Comparison of ENCODE assay signal across 22 mouse cellular contexts in genomic region chr2:31211204-31211603, GRCm38 (mm10). TPM values are rescaled to one million over a fixed set of nuclear protein-coding genes. Genes with fewer than 3 reads are reported as not detected.
DNase-seq lines count a peak whose midpoint lies in the region; ATAC-seq and TF ChIP-seq lines count a peak whose summit lies in the region.
"Had no signal": no experiment of that assay in that cellular context is flagged by ENCODE, and none has a peak within 500 bp of the region (broad histone marks: within the 10 kb centered on the region; RNA-seq: fewer than 3 reads in every experiment).

No protein-coding gene starts in this region.

- intact Hi-C loops in heart, adult 2 months (cut with DNase I) = no loop called here

- H3K4me3 ChIP-seq in heart, embryonic 10.5 days = peak overlapping the region; percentile 29; the same call in 1 of the 2 replicates
- H3K4me3 ChIP-seq in heart, embryonic 16.5 days (ENCODE audit: low read length) = peak overlapping the region; percentile 30
- no peak overlapping the region for H3K4me3 ChIP-seq in heart, adult 2 months
- H3K4me3 ChIP-seq in midbrain, embryonic 12.5 days = no peak overlapping the region
- no peak overlapping the region for H3K4me3 ChIP-seq in midbrain, postnatal 0 days (ENCODE audit: low read depth, low read length)
- H3K4me3 ChIP-seq: gastrocnemius, adult 2 months; hindbrain, embryonic 10.5 days; myocyte; neural tube, embryonic 13.5 days; stomach, embryonic 15.5 days had no signal

- H3K36me3 ChIP-seq in heart, embryonic 10.5 days = peaks cover 71% of the 10 kb centered on the region
- H3K36me3 ChIP-seq in heart, embryonic 16.5 days (ENCODE audit: control insufficient read depth, insufficient read depth) = 0 out of 2 replicates have a peak, but pooled peaks cover 4% of the 10 kb centered on the region
- no peaks in the 10 kb centered on the region for H3K36me3 ChIP-seq in heart, adult 2 months (ENCODE audit: control insufficient read depth, insufficient read depth, low read length)
- H3K36me3 ChIP-seq in midbrain, embryonic 12.5 days = peaks cover 54% of the 10 kb centered on the region
- H3K36me3 ChIP-seq in midbrain, postnatal 0 days (ENCODE audit: insufficient read depth, low read length) = peaks cover 40% of the 10 kb centered on the region

- peaks cover 93% of the 10 kb centered on the region for H3K4me1 ChIP-seq in heart, embryonic 10.5 days
- peaks cover 79% of the 10 kb centered on the region for H3K4me1 ChIP-seq in heart, embryonic 16.5 days (ENCODE audit: control insufficient read depth, insufficient read depth, low read length)
- H3K4me1 ChIP-seq in heart, adult 2 months (ENCODE audit: control insufficient read depth, insufficient read depth, low read length) = no peaks in the 10 kb centered on the region
- peaks cover 19% of the 10 kb centered on the region; the same call in 1 of the 2 replicates for H3K4me1 ChIP-seq in midbrain, embryonic 12.5 days
- H3K4me1 ChIP-seq in midbrain, postnatal 0 days (ENCODE audit: insufficient read depth, low read length) = peaks cover 3% of the 10 kb centered on the region; the same call in 1 of the 2 replicates
- H3K4me1 ChIP-seq: stomach, embryonic 15.5 days had no signal

- no peak for TF ChIP-seq EP300 in heart, adult 2 months (IDR thresholded peaks at IDR 0.05; ENCODE audit: insufficient read depth, low read depth, low read length)

- no peaks in the 10 kb centered on the region for H3K9me3 ChIP-seq in heart, embryonic 10.5 days
- no peaks in the 10 kb centered on the region for H3K9me3 ChIP-seq in heart, embryonic 16.5 days (replicated peaks; ENCODE audit: control insufficient read depth, low read length)
- no peaks in the 10 kb centered on the region for H3K9me3 ChIP-seq in midbrain, embryonic 12.5 days
- H3K9me3 ChIP-seq in midbrain, postnatal 0 days (ENCODE audit: low read length) = no peaks in the 10 kb centered on the region
- H3K9me3 ChIP-seq: hindbrain, embryonic 10.5 days; neural tube, embryonic 13.5 days; stomach, embryonic 15.5 days had no signal

- TF ChIP-seq CTCF in heart, adult 2 months (IDR thresholded peaks at IDR 0.05) = no peak
- TF ChIP-seq CTCF in midbrain, postnatal 0 days (IDR thresholded peaks at IDR 0.05) = no peak

- H3K27ac ChIP-seq in heart, embryonic 10.5 days = peak overlapping the region; percentile 82
- H3K27ac ChIP-seq in heart, embryonic 16.5 days (ENCODE audit: low read length) = peak overlapping the region; percentile 96
- H3K27ac ChIP-seq in heart, adult 2 months = no peak overlapping the region
- H3K27ac ChIP-seq in midbrain, embryonic 12.5 days (replicated peaks) = peak overlapping the region; percentile 59; the same call in 1 of the 2 replicates
- H3K27ac ChIP-seq in midbrain, postnatal 0 days (ENCODE audit: low read depth, low read length) = no peak overlapping the region
- H3K27ac ChIP-seq: gastrocnemius, adult 2 months; neural tube, embryonic 13.5 days; stomach, embryonic 15.5 days had no signal

- 58% methylated on average over 3 of the region's 3 CpGs for whole genome bisulfite sequencing in heart, embryonic 10.5 days
- 64% methylated on average over 3 of the region's 3 CpGs for WGBS in heart, embryonic 16.5 days
- 65% methylated on average over 3 of the region's 3 CpGs for WGBS in heart, adult 2 months
- 50% methylated on average over 3 of the region's 3 CpGs for WGBS in midbrain, embryonic 12.5 days
- 32% methylated on average over 3 of the region's 3 CpGs for WGBS in midbrain, postnatal 0 days

- no peaks in the 10 kb centered on the region for H3K79me2 ChIP-seq in heart, adult 2 months (replicated peaks; ENCODE audit: control insufficient read depth, insufficient read depth, low read length)

- H3K27me3 ChIP-seq in heart, embryonic 10.5 days (ENCODE audit: insufficient read depth, poor library complexity, severe bottlenecking) = no peaks in the 10 kb centered on the region
- H3K27me3 ChIP-seq in heart, embryonic 16.5 days (ENCODE audit: control insufficient read depth, insufficient read depth, low read length) = no peaks in the 10 kb centered on the region
- no peaks in the 10 kb centered on the region for H3K27me3 ChIP-seq in heart, adult 2 months (ENCODE audit: control insufficient read depth, insufficient read depth, low read length)
- no peaks in the 10 kb centered on the region for H3K27me3 ChIP-seq in midbrain, embryonic 12.5 days
- H3K27me3 ChIP-seq in midbrain, postnatal 0 days (ENCODE audit: insufficient read depth, low read length) = no peaks in the 10 kb centered on the region
- H3K27me3 ChIP-seq: neural tube, embryonic 13.5 days; stomach, embryonic 15.5 days had no signal

- no peak for DNase-seq in heart, embryonic 10.5 days (ENCODE audit: low spot score)
- DNase-seq in heart, adult 18-20 months = no peak
- no peak for DNase-seq in heart, adult 2 months
- no peak for DNase-seq in midbrain, postnatal 0 days (ENCODE audit: low spot score)
- DNase-seq in right cerebral cortex, postnatal 36 days (ENCODE audit: low spot score in 2 of 2) = no peak
- DNase-seq in MN1 (ENCODE audit: low spot score) = no peak
- DNase-seq: adrenal gland, postnatal 25 days; cerebellum, adult 9-10 months; gastrocnemius, adult 2 months; kidney, adult 8-10 months; kidney, postnatal 10 days; layer of hippocampus, postnatal 36 days; lung, postnatal 4 days; right cerebral cortex, adult 18-20 months; thymus, postnatal 36 days had no signal

- peak overlapping the region; percentile 72 for H3K9ac ChIP-seq in heart, embryonic 16.5 days (ENCODE audit: low read length)
- H3K9ac ChIP-seq in heart, adult 2 months (ENCODE audit: low read depth, low read length) = no peak overlapping the region
- no peak overlapping the region for H3K9ac ChIP-seq in midbrain, embryonic 12.5 days (replicated peaks)
- no peak overlapping the region for H3K9ac ChIP-seq in midbrain, postnatal 0 days (replicated peaks; ENCODE audit: low read length, poor library complexity, severe bottlenecking)
- H3K9ac ChIP-seq: neural tube, embryonic 13.5 days; stomach, embryonic 15.5 days had no signal

- peak overlapping the region; percentile 46 for H3K4me2 ChIP-seq in heart, embryonic 16.5 days (ENCODE audit: low read depth, low read length)
- no peak overlapping the region for H3K4me2 ChIP-seq in midbrain, embryonic 12.5 days (replicated peaks)
- H3K4me2 ChIP-seq in midbrain, postnatal 0 days (ENCODE audit: low read depth, low read length, poor library complexity, severe bottlenecking) = no peak overlapping the region
- H3K4me2 ChIP-seq: neural tube, embryonic 13.5 days; stomach, embryonic 15.5 days had no signal

- no peak; the same call in 1 of the 2 replicates for ATAC-seq in heart, embryonic 16.5 days (replicated peaks; ENCODE audit: extremely low read depth, insufficient read depth, low FRiP score)
- no peak for ATAC-seq in midbrain, embryonic 12.5 days (ENCODE audit: low FRiP score, low read depth)
- no peak for ATAC-seq in midbrain, postnatal 0 days (ENCODE audit: low FRiP score)
- ATAC-seq: CD4-positive, CD25-positive, alpha-beta regulatory T cell, adult 4 months had no signal

- TF ChIP-seq POLR2A in heart, adult 2 months (IDR thresholded peaks at IDR 0.05; ENCODE audit: insufficient read depth, low read depth, low read length) = no peak

RNA-seq across cellular contexts. Expression of gene Ncs1, which starts 34.4 kb away (rescaled TPM):
- 44.7 and 51.8 TPM in 2 replicates for polyA plus RNA-seq in heart, embryonic 10.5 days (2016; fragmentation: Nextera tagmentation; extraction: Ambion mirVana)
- total RNA-seq in heart, adult 18-20 months (2021) = 10 to 100 TPM; 12.2 to 12.7 TPM
- 29.4 and 32.1 TPM in 2 replicates for polyA plus RNA-seq in heart, embryonic 16.5 days (2015; fragmentation: Nextera tagmentation; extraction: Ambion mirVana)
- 10 to 100 TPM; 11.8 to 14.1 TPM for total RNA-seq in heart, adult 2 months (2021)
- polyA plus RNA-seq in heart, adult 2 months (2012; rRNA removed) = 5.9 and 8.3 TPM in 2 replicates
- 75.8 and 90.3 TPM in 2 replicates for polyA plus RNA-seq in midbrain, embryonic 12.5 days (2016; fragmentation: Nextera tagmentation; extraction: Ambion mirVana)
- total RNA-seq in midbrain, postnatal 0 days (2014; rRNA removed) = 190 and 202 TPM in 2 replicates
- polyA plus RNA-seq in midbrain, postnatal 0 days (2015; fragmentation: Nextera tagmentation; extraction: Ambion mirVana) = 181 and 183 TPM in 2 replicates

RNA-seq across cellular contexts. Expression of gene Gpr107, which starts 59.1 kb away (rescaled TPM):
- 35.9 and 37.4 TPM in 2 replicates for polyA plus RNA-seq in heart, embryonic 10.5 days (2016; fragmentation: Nextera tagmentation; extraction: Ambion mirVana)
- 10 to 100 TPM; 26.2 to 27.4 TPM for total RNA-seq in heart, adult 18-20 months (2021)
- 29.9 and 31.6 TPM in 2 replicates for polyA plus RNA-seq in heart, embryonic 16.5 days (2015; fragmentation: Nextera tagmentation; extraction: Ambion mirVana)
- total RNA-seq in heart, adult 2 months (2021) = 10 to 100 TPM; 29.0 to 30.9 TPM
- polyA plus RNA-seq in heart, adult 2 months (2012; rRNA removed) = 16.0 and 32.3 TPM in 2 replicates
- 41.7 and 43.7 TPM in 2 replicates for polyA plus RNA-seq in midbrain, embryonic 12.5 days (2016; fragmentation: Nextera tagmentation; extraction: Ambion mirVana)
- total RNA-seq in midbrain, postnatal 0 days (2014; rRNA removed) = 46.7 and 47.3 TPM in 2 replicates
- 30.9 and 31.6 TPM in 2 replicates for polyA plus RNA-seq in midbrain, postnatal 0 days (2015; fragmentation: Nextera tagmentation; extraction: Ambion mirVana)

Comparison
In these comparisons a context has a peak if more than half of its experiments do, and no peak if none do; other contexts are left out.
1. H3K27ac ChIP-seq: peak in heart, embryonic 10.5 days (single experiment), heart, embryonic 16.5 days (single experiment) and midbrain, embryonic 12.5 days (single experiment); none in heart, adult 2 months (single experiment) and midbrain, postnatal 0 days (single experiment).
2. H3K4me3 ChIP-seq: peak in heart, embryonic 10.5 days (single experiment) and heart, embryonic 16.5 days (single experiment); none in heart, adult 2 months (single experiment), midbrain, embryonic 12.5 days (single experiment) and midbrain, postnatal 0 days (single experiment).